Mouse (Mus musculus): Measurements from ENCODE around the gene Kcnh3.
"Not testable (repeated sequence)": the region's sequence is repeated elsewhere in the genome, so short reads cannot be mapped to it uniquely, and the experiment has no call there.

The Kcnh3 gene

GRCm38 (mm10) chr15:99238006-99238405 is 13.3 kb downstream of the Kcnh3 start:
- intact Hi-C loops (cut with DNase I), result no loop called here

DNA sequence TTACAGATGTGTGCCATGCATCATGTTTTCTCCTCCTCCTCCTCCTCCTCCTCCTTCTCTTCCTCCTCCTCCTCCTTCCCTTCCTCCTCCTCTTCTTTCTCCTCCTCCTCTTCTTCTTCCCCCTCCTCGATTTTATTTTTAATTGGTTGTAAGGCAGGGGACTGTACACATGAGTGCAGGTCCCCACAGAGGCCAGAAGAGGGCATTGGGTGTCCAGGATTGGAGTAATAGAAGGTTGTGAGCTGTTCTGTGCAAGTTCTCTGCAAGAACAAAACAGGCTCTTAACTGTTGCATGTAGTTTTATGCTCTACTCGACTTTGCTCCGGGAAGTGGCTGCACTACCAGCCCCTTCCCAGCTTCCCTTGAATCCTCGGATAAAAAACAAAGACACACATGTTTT is 15.5 kb downstream of the Kcnh3 start:
- intact Hi-C loops (cut with DNase I), result no loop called here

DNA sequence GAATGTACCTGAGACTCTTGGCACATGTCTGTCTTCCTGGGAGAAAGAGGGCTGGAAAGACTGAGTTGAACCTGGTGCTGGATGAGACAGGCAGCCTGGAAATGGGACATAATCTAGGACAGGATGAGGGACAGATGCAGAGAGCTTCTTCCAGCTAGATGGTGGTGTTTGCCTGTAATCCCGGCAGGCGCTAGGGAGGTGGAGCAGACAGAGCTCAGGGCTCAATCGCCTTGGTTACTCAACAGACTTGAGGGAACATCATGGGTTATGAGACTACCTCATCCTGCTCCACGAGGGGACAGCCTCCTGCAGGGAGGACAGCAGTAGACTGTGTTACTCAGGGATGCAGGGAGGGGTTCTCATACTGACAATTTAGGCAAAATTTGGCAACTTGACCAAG is 16.6 kb downstream of the Kcnh3 start:
- intact Hi-C loops (cut with DNase I), result no loop called here

DNA sequence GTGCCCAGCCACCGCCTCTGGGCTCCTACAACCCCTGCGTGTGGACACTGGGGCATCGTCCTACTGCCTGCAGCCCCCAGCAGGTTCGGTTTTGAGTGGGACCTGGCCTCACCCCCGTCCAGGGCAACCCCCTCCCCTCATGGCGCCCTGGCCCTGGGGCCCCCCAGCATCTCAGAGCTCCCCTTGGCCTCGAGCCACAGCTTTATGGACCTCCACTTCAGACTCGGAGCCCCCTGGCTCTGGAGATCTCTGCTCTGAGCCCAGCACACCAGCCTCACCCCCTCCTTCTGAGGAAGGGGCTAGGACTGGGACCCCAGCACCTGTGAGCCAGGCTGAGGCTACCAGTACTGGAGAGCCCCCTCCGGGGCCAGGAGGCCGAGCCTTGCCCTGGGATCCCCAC is 17.4 kb downstream of the Kcnh3 start:
- intact Hi-C loops (cut with DNase I), result no loop called here

DNA sequence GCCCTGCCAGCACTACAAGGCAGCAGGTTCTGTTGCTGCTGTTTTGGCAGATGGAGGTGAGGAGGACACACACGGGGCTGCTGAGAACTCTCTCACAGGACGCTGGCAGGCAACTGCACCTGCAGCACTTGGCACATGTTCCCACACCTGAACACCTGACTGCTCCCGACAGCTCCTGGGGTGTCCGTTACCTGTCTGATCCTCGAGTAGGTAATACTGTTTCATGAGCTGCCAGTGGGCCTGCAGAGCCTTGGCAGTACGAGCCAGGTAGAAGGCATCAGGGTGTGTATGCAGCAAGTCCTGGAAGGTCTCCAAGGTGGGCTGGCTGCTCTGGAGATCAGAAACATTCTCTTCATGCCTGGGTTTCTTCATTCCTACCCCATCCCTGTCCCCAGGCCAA is 22.1 kb downstream of the Kcnh3 start:
- intact Hi-C loops (cut with DNase I), result not testable (repeated sequence)

GRCm38 (mm10) chr15:99248972-99249371 is 24.3 kb downstream of the Kcnh3 start:
- intact Hi-C loops (cut with DNase I), result no loop called here

DNA sequence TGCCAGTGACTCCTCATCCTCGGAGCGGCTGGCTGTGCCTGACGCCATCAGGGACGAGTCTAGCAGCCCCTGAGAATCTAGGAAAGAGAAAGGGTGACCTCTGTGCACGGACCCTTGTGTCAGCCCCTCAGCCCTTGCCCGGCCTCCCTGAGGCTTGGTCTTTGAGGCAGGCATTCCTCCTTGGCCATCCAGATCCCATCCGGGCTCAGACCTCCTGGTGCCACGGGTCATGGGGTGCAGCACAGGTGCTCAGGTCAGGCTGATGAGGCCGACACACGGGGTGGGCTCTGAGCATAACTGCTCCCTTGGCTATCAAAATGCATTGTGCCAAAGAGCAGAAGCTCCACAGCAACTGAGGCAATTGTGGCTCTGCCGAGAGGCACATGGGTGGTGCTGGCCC is 25.3 kb downstream of the Kcnh3 start:
- intact Hi-C loops (cut with DNase I), result no loop called here

DNA sequence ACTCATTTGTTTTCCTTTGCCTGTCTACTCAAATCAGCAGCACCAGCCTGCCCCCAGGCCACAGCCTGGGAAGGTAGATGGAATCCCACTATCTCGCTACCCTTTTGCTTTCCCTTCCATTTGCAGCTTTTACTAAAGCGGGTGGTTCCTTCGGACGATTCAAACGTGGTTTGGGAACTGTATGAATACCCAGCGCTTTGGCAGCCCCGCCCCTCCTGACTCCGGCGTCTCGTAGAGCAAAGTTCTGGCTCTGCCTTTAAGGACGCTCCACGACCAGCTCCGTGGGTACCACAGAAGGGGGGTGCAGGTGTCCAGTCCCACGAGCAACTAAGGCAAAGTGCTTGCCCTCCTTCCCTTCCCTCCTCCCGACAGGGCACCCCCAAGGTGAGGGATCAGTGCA is 26.4 kb downstream of the Kcnh3 start:
- intact Hi-C loops (cut with DNase I), result not testable (repeated sequence)

DNA sequence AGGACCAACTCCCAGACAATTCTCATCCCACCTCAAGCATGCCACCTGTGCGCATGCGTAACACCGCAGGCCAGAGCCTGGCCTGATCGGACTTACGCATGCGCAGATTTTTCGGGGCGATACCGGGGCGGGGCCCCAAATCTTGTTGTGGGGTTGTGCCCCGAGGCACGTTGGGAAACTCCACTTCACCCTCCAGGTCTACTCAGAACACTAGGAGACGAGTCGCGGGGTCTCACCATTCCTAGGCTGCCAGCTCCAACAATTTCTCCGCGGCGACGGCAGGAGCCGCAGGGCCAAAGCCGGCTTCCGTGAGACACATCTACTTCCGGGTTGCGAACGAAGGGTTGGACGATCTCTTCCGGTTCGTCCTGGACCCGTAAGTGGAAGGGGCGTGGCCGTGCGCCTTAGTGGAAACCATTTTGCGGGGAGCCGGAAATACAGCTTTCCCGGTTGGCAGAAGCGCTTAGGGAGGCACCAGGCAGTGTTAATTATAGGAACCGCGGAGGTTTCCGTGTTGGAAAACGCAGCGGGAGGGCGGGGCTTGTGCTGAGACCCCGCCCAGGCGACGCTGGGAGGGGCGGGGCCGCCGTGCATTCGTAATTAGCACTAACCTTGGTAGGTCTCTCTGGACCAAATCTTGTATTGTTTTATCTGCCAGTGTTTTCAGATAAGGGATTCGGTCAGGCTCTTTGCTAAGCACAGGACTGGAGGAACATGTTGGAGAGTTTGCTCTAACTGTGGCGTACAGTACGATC is 27.1 kb downstream of the Kcnh3 start, which contains the start of gene Mcrs1:
Gene Mcrs1, minus strand, starts transcription at position 336 of the 755 bp plus-strand sequence.
- intact Hi-C loops (cut with DNase I), result no loop called here

DNA sequence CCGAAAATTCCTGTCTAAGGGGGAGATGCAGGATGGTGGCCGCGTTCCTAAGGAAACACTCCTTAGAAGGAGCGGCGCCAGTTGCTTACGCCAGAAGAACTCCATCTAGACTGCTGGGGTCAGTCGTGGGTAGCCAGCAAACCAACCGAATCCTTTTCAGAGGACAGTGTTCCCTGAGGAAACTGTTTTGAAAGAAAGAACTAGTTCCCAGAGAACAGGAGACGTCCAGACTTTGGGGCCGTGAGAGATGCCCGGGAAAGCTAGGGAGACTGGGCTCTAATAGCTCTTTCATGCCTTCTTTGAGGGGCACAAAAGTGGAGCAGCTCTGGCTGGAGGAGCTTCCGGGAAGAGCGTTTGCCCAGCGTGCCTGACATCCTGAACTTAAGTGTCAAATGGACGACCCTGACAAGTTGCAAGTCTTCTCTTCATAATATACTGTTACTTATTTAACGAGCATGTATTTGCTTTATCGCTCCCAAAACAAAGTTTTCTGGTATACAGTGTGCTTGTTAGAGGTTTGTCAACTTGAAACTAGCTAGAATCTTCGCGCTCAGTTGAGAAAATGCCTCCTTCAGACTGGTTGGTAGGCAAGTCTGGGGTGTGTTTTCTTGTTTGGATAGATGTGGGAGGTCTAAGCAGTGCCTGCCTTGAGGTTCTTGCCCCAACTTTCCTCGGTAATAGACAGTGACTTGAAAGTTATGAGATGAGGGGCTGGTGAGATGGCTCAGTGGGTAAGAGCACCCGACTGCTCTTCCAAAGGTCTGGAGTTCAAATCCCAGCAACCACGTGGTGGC is 27.9 kb downstream of the Kcnh3 start:
- intact Hi-C loops (cut with DNase I), result no loop called here

DNA sequence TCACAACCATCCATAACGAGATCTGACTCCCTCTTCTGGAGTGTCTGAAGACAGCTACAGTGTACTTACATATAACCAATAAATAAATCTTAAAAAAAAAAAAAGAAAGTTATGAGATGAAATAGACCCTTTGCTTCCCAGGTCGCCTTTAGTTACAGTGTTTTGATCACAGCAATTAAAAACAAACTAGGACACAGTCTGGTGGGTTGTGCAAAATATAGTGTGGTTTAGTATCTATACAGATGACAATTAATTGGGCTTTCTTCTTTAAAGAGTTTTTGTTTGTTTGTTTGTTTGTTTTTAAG is 28.5 kb downstream of the Kcnh3 start:
- intact Hi-C loops (cut with DNase I), result not testable (repeated sequence)

- intact Hi-C loops (cut with DNase I), result no loop called here
Observed at GRCm38 (mm10) chr15:99253772-99254171, 29.1 kb downstream of the Kcnh3 start.

DNA sequence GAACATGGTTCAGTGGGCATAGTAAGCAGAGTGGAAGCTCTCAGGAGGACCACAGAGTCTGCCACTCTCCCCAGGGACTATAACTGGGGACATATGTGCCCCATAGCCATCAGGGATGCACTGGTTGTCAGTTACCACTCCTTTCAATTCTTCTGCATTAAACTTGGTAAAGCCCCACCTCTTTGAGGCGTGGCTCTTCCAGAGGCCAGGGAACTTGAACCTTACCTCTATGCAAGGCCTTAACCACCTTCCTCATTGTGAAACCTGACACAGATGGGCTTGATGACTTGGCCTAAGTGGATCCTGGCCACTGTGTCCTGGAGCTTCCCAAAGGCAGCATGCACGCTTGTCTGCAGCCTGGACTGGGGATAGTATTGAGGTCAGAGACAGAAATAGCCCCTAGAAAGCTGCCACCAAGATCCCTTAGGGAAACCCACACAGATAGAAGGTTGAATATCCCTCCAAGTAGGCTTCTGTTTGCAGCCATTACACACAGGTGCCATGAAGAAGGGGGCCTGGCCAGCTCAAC is 29.9 kb downstream of the Kcnh3 start:
- intact Hi-C loops (cut with DNase I), result no loop called here

DNA sequence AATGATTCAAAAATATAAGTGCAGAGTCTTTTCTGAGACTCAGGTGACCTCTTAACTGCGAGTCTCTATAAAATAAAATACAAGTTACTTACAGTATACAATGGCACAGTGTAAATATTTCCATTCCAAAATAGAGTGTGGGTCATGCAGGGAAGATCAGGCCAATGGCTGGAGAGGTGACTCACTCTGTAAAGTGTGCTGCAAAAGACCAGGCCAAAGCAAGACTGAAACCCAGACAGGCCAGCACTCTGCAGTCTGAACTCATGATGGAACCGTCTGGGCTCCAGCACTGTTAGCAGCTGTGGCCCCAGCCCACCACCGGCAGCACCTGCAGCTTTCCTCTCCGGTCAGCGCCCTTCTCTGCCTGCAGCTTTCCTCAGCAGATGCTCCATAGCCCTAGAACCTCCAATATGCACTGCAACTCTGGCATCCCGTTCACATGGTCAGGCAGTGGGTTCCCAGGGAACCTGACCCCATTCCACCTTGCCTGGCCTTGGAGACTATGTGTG is 30.6 kb downstream of the Kcnh3 start:
- intact Hi-C loops (cut with DNase I), result no loop called here

DNA sequence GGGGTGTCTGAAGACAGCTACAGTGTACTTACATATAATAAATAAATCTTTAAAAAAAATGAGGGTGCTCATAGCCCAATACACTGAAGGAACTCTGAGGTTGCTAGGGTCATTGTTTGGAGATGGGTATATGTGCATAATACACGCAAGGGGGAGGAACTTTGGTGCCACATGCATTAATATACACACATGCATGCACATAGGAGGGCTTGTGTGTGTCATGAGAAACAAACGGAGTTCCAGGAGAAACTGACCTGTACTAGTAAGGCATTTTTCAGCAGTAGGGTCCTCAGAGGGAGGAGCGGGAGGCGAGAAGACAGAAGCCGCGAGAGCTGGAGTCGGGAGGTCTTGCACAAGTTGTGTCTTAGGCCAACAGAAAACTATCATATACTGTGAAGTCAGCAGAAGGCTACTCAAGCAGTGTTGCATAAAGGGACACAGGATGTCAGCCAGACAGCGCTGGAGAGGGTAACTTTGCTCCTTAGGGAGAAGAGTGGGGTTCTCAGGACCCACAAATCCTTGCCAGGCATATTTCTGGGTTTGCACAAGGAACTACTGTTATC is 34.6 kb downstream of the Kcnh3 start:
- intact Hi-C loops (cut with DNase I), result no loop called here

- intact Hi-C loops (cut with DNase I), result no loop called here
Observed at GRCm38 (mm10) chr15:99259730-99260252, 35.1 kb downstream of the Kcnh3 start.

DNA sequence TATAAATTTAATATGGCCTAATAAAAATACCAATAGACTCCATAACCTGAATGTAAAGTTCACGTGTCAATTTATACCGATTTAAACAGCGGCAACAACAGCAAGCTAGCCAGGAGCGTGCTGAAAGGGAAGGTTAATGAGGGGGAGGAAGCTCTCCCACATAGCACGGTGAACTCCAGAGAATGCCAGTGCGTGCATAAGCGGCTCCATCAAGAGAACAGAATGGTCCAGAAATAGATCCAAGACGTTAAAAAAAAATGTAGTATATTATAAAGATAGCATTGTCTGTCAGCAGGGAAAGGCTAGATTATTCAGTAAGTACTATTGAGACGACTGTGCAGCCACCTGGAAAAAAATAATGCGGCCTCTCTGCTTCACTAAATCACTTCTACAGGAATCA is 38.0 kb downstream of the Kcnh3 start:
- intact Hi-C loops (cut with DNase I), result no loop called here

DNA sequence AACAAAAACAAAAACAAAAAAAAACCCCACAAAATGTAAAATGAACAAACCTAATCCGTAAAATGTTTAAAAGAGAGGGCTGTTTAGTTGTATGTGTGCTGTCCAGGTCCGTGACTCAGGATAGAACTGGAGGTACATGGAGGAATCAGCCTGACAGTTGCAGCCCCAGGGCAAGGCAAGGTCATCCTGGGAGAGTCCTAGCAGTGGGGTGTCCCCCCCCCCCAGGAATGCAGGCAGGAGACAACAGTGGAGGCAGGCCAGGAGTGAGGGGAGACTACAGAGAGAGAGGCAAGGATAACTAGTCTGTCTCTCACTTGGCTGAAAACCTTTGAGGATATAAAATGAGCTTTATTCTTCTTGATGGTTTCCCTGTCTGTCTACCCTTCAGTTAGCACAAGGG is 39.7 kb downstream of the Kcnh3 start:
- intact Hi-C loops (cut with DNase I), result no loop called here

DNA sequence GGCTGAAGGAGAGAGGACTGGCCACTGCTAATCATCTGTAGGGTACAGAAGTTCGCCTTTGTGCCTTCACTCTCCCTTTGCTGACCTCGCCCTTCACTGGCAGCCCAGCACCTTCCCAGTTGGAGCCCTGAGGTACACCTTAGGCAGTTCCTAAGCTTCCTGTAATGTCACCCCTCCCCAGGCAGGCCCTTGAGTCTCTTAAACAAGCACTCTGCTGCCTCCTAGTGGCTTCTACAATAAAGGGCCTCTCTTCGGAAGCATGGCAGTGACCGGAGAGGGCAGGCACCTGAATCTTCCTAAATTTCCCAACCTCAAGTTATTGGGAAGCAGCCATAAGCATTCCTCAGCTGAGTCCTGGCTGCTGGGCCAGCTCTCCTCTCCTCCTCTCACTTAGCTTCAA is 41.0 kb downstream of the Kcnh3 start:
- intact Hi-C loops (cut with DNase I), result loop anchor here (1.0 kb wide), 1 partner anchor 50 kb away; no protein-coding TSS in a partner anchor

GRCm38 (mm10) chr15:99276095-99276494 is 51.4 kb downstream of the Kcnh3 start:
- intact Hi-C loops (cut with DNase I), result no loop called here

GRCm38 (mm10) chr15:99278271-99278670 is 53.6 kb downstream of the Kcnh3 start:
- intact Hi-C loops (cut with DNase I), result no loop called here

GRCm38 (mm10) chr15:99283456-99283855 is 58.8 kb downstream of the Kcnh3 start:
- intact Hi-C loops (cut with DNase I), result no loop called here
